Mouse (Mus musculus): Measurements from ENCODE around the gene Cpsf6. TPM values are rescaled to one million over a fixed set of nuclear protein-coding genes. Genes with fewer than 3 reads are reported as not detected.
"Not testable (repeated sequence)": the region's sequence is repeated elsewhere in the genome, so short reads cannot be mapped to it uniquely, and the experiment has no call there.

The Cpsf6 gene
- total RNA-seq, 2 experiments from 2014 or later, result 94.5 to 120 TPM

GRCm38 (mm10) chr10:117389371-117389740 is 9.5 kb upstream of the Cpsf6 start:
- intact Hi-C loops (cut with DNase I), result no loop called here
- no peak for DNase-seq (ENCODE audit: low spot score in 2 of 2)

- DNase-seq (ENCODE audit: low spot score in 2 of 2), result no peak
- intact Hi-C loops (cut with DNase I), result no loop called here
These were observed 9.0 kb upstream of the Cpsf6 start for GRCm38 (mm10) chr10:117388637-117389370.

GRCm38 (mm10) chr10:117387961-117388636 is 8.3 kb upstream of the Cpsf6 start:
- DNase-seq (ENCODE audit: low spot score in 2 of 2); intact Hi-C loops (cut with DNase I): not testable (repeated sequence)

- intact Hi-C loops (cut with DNase I), result no loop called here
- DNase-seq (ENCODE audit: low spot score in 2 of 2), result no peak
These were observed 7.2 kb upstream of the Cpsf6 start for GRCm38 (mm10) chr10:117386981-117387380.

GRCm38 (mm10) chr10:117386261-117386660 is 6.4 kb upstream of the Cpsf6 start:
- no peak for DNase-seq (ENCODE audit: low spot score in 2 of 2)
- intact Hi-C loops (cut with DNase I), result no loop called here

GRCm38 (mm10) chr10:117385431-117385830 is 5.6 kb upstream of the Cpsf6 start:
- no peak for DNase-seq (ENCODE audit: low spot score in 2 of 2)

GRCm38 (mm10) chr10:117385086-117385430 is 5.2 kb upstream of the Cpsf6 start:
- intact Hi-C loops (cut with DNase I), result no loop called here
- no peak for DNase-seq (ENCODE audit: low spot score in 2 of 2)

More at GRCm38 (mm10) chr10:117385431-117385830, 5.6 kb upstream of the Cpsf6 start:
- intact Hi-C loops (cut with DNase I), result no loop called here

- no peak for DNase-seq (ENCODE audit: low spot score in 2 of 2)
- intact Hi-C loops (cut with DNase I), result no loop called here
These were observed 4.7 kb upstream of the Cpsf6 start for GRCm38 (mm10) chr10:117384386-117385085.

GRCm38 (mm10) chr10:117383941-117384340 is 4.1 kb upstream of the Cpsf6 start:
- intact Hi-C loops (cut with DNase I), result no loop called here
- no peak for DNase-seq (ENCODE audit: low spot score in 2 of 2)

GRCm38 (mm10) chr10:117382996-117383550 is 3.3 kb upstream of the Cpsf6 start:
- intact Hi-C loops (cut with DNase I), result no loop called here

GRCm38 (mm10) chr10:117382146-117382545 is 2.3 kb upstream of the Cpsf6 start:
- intact Hi-C loops (cut with DNase I), result no loop called here
- DNase-seq (ENCODE audit: low spot score in 2 of 2), result no peak

More at GRCm38 (mm10) chr10:117382996-117383550, 3.3 kb upstream of the Cpsf6 start:
- no peak for DNase-seq (ENCODE audit: low spot score in 2 of 2)

GRCm38 (mm10) chr10:117380721-117381570 is 1.1 kb upstream of the Cpsf6 start:
- DNase-seq (ENCODE audit: low spot score in 2 of 2), result no peak
- intact Hi-C loops (cut with DNase I), result no loop called here

- no peak for DNase-seq (ENCODE audit: low spot score in 2 of 2)
- intact Hi-C loops (cut with DNase I), result loop anchor here (5.0 kb wide), 1 partner anchor 53 kb away; no protein-coding TSS in a partner anchor
These were observed 374 bp downstream of the Cpsf6 start for GRCm38 (mm10) chr10:117379441-117379840.

GRCm38 (mm10) chr10:117378642-117379041 is 1.2 kb downstream of the Cpsf6 start:
- no peak for DNase-seq (ENCODE audit: low spot score in 2 of 2)
- intact Hi-C loops (cut with DNase I), result loop anchor here (5.0 kb wide), 1 partner anchor 54 kb away; no protein-coding TSS in a partner anchor

- no peak for DNase-seq (ENCODE audit: low spot score in 2 of 2)
- intact Hi-C loops (cut with DNase I), result loop anchor here (5.0 kb wide), 1 partner anchor 54 kb away; no protein-coding TSS in a partner anchor
These were observed 1.6 kb downstream of the Cpsf6 start for GRCm38 (mm10) chr10:117378291-117378555.

- intact Hi-C loops (cut with DNase I), result loop anchor here (5.0 kb wide), 1 partner anchor 55 kb away; no protein-coding TSS in a partner anchor
- no peak for DNase-seq (ENCODE audit: low spot score in 2 of 2)
These were observed 2.2 kb downstream of the Cpsf6 start for GRCm38 (mm10) chr10:117377431-117378290.

GRCm38 (mm10) chr10:117376580-117377189 is 3.1 kb downstream of the Cpsf6 start:
- intact Hi-C loops (cut with DNase I), result loop anchor here (5.0 kb wide), 1 partner anchor 56 kb away; no protein-coding TSS in a partner anchor
- DNase-seq (ENCODE audit: low spot score in 2 of 2), result peak; percentile 92 to 96
